Mouse (Mus musculus) spleen, postnatal 36 days (tissue): ENCODE measurements around the gene Fbxl19.

ENCODE experiments used
- DNase-seq, 2 experiments: peaks; one replicate each; pipeline ENCODE4 v3.0.0; 2022; ENCODE audit warnings: low spot score in 2 of 2, mixed read lengths in 1 of 2

Gene Fbxl19

GRCm38 (mm10) chr7:127800435-127801009, 56.2 kb downstream of the Fbxl19 start, which contains the start of gene Hsd3b7:
TSS of gene Hsd3b7 (plus strand) at chr7:127800604.
- peak; percentile 65 to 76 for DNase-seq

DNA sequence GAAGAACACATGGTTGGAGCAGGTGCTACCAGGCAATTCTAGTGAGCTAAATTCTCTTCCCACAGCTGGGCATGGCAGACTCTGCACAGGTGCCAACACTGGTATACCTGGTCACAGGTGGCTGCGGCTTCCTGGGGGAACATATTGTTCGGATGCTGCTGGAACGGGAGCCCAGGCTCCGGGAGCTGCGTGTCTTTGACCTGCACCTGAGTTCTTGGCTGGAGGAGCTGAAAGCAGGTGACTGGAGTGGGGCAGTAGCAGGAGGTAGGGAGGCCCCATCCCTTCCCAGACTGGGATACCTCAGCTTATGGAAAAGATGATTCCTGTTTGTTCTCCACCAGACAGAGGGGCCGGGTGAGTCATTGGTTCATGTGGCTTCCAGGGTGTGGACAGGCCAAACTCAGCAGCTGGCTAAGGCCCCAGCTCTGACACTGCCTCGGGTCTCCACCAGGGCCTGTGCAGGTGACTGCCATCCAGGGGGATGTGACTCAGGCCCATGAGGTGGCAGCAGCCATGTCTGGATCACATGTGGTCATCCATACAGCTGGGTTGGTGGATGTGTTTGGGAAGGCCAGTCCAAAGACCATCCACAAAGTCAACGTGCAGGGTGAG, 56.8 kb downstream of the Fbxl19 start:
- no peak for DNase-seq

GRCm38 (mm10) chr7:127802313-127802712, 58.0 kb downstream of the Fbxl19 start:
- DNase-seq, result no peak

- DNase-seq, result no peak
Observed at GRCm38 (mm10) chr7:127808821-127809220, 64.5 kb downstream of the Fbxl19 start.

- DNase-seq, result no peak
Observed at GRCm38 (mm10) chr7:127809846-127810245, 65.5 kb downstream of the Fbxl19 start.

- DNase-seq, result no peak
Observed at GRCm38 (mm10) chr7:127810650-127811049, 66.3 kb downstream of the Fbxl19 start.

- no peak for DNase-seq
Observed at GRCm38 (mm10) chr7:127811240-127811639, 66.9 kb downstream of the Fbxl19 start.

DNA sequence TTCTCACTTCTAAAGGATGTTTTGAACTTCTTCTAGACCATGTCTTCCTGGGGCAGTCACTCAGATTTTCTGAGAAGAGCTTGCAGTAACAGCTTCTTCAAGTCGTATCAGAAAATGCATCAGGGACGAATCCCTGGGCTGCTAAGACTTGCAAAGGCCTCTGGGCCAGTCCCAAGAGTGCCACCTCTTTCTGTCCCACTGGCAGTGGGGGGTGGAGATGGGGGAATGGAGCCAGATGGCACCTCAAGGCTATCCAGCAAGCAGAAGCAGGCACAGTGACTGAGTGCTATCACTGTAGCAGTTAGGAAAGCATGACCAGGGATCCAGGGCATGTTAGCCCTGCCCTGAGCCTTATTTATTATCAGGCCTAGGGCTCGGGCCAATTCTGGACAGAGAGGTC, 67.9 kb downstream of the Fbxl19 start:
- DNase-seq, result no peak

DNA sequence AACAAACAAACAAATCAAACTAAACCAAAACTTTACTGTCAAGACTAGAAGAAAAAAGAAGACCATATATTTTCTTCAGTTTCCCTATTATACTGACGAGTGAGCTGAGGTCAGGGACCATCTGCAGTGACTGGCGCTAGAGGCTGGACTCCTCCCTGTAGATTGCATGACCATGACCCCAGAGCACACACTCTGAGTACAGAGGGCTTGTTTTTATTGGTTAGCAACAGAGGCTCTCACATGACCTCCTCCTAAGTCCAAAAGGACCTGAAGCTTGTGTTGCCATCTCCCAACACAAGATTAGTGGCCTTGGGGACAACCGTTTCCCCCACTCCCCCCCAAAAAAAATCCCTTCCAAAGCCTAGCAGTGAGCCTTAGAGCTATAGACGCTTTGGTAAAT, 69.5 kb downstream of the Fbxl19 start:
- no peak for DNase-seq

DNA sequence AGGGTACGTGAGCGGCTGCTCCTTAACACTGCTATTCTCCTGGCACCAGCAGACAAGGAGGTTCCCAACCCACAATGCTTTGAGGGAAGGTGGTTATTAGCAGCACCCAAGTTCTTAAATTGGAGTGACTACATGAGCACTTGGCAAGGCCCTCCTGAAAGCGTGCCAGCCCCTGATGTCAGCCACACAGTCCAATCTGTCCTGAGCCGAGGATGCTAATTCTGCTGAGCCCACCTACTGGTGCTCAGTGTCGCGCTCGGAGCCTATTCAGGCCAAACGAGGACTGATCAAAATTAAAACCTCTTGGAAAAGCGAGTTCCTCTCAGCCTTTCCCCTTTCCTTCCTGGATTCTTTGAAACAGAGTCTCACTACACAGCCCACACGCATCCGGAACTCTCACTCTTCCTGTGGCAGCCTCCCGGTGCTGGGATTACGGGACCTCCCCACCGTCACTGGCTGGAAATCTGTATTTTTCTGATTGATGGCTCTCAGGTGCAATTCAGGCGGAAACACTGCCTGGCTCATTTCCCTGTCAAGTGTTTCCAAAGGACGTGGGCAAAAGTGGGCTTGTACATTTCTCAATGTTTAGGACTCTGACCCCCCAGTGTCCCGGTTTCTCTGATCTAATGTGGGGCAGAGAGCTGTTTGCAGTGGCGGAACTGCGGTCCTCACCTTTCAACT, 70.0 kb downstream of the Fbxl19 start:
- DNase-seq, result no peak

DNA sequence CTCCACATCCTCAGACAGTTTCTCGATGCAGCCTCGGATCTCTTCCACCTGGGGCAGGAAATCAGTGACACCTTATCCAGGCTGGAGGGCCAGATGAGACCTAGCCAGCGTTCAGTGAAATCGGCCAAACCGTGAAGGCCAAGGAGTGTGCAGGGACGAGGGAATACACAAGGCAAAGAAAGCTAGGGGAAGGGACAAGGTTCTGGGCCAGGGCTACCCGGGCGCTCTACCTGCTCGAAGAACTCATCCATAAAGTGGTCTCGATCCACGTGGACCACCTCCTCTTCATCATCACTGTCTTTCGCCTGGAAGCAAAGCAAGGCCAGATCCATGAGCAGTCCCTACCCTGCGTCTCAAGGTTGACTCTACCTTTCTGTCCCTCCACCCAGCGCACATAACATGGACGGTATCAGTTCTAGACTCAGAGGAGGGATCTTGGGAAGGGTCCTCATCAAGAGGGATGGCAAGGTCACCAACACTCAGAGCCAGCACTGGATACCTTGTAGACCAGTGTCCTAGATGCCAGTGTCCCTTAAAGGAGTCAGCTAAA, 70.8 kb downstream of the Fbxl19 start:
- no peak for DNase-seq

DNA sequence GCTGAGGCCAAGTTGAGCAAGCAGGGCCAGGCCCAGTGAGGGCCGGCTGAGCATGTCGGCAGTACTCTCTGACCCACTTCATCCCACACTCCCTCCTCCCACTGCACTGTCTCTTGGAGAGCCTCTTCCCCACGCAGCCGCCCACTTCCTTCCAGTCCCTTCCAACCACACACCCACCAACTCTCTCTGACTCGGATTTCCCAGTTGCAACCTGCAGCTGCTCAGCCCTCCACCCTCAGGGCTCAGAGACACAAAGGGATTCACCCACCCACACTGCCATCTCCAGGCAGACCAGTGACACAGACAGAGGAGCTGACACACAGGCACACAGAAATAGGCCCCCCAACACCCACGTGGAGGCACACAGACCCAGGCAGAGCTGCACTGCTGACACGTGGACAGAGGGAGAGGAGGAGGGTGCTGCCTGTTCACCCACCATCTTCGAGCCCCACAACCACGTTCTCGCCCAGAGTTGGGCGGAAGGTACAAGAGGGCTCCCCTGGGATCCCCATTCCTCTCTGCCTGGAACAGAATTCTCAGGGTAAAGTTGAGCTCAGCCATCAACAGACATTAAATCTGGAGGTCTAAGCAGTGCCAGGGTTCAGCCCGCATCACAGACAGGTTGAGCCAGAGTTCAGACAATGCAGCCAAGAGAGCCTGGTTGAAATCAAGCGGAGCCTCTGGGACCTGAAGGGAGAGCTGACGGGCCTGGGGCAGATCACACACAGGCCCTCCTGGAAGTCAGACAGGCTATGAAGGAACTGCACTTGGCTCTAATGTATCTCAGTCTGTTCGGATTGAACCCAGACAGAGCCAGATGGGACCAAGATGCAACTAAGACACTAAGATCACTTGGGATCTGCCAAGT, 71.8 kb downstream of the Fbxl19 start:
- DNase-seq, result peak; percentile 17

DNA sequence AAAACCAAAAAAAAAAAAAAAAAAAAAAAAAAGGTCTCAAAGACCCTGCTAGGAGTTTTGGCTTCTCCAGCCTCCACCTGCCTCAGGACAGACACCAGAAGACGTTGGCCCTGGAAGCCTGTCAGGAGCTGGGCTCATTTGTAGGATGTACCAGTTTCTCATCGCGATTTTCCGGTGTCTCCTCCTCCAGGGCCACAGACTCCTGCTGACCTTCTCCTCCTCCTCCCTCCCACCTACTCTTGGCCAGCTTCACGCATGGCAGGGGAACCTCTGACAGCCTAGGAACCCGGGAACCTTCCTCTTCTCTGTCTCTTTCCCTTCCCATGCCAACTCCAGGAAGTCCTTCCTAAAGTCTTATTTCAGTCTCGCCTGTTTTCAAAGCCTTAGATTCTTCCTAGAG, 72.7 kb downstream of the Fbxl19 start:
- DNase-seq, result no peak

DNA sequence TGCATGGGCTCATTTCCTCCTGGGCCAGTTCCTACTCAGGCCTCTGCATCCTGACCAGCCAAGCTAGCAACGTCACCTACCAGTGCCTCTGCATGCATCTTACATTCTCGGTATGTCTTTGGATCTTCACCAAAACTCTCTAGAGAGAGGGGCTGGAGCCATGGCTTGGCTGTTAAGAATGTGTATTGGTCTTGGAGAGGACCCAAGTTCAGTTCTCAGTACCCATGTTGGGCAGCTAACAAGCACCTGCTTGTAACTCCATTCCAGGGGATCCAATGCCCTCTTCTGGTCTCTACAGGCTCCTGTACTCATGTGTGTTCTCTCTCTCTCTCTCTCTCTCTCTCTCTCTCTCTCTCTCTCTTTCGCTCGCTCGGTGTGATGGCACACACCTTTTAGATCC, 73.4 kb downstream of the Fbxl19 start:
- no peak for DNase-seq
